Mouse (Mus musculus) gastrocnemius, adult 2 months (tissue): Measurements from ENCODE around the gene Ercc1. TPM values are rescaled to one million over a fixed set of nuclear protein-coding genes. Genes with fewer than 3 reads are reported as not detected.
A peak's percentile ranks its signal among the peaks of the same experiment; 100 is the strongest.

Experiments
- DNase-seq: peaks from one replicate; pipeline ENCODE4 v3.0.0; 2022
- H3K27ac ChIP-seq: fragments of 200-600 bp; 2 replicates; pipeline ENCODE4 v1.8.1; 2022; ENCODE audit warnings: mild to moderate bottlenecking
- H3K4me3 ChIP-seq: fragments of 200-600 bp; 2 replicates; pipeline ENCODE4 v1.8.1; 2022; ENCODE audit warnings: mild to moderate bottlenecking, moderate library complexity
- CTCF ChIP-seq: fragments of 200-600 bp; IDR thresholded peaks from 2 replicates; pipeline ENCODE4 v1.8.1; 2022; ENCODE audit warnings: antibody characterized with exemption, mild to moderate bottlenecking, moderate library complexity
- intact Hi-C: fragments of 180-260 bp; cut with DNase I; formaldehyde crosslinking; loops from one replicate; pipeline ENCODE4 v1.15.1; 2025
- microRNA-seq: library from miRNA; unstranded; fragments of <30 nt; microRNA quantifications from one replicate; pipeline ENCODE4 v1.2.0, GENCODE M21; 2021
- total RNA-seq, 2 experiments: library from RNA; stranded (reverse); gene quantifications; 2 replicates each; pipeline ENCODE4 v1.2.3; 2021

Ercc1 gene
- total RNA-seq, 2 experiments from 2014 or later = 28.1 to 30.4 TPM

- DNase-seq = peak; percentile 38
- intact Hi-C loops = loop anchor here (10.0 kb wide), 2 partner anchors 105 to 175 kb away; partner anchors contain the start of genes Bloc1s3, Gemin7, Trappc6a and Zfp296
- H3K27ac ChIP-seq = no peak overlapping the region
- H3K4me3 ChIP-seq = peak overlapping the region; percentile 49
- TF ChIP-seq CTCF = no peak
Measured at GRCm38 (mm10) chr7:19399496-19400280, 55.1 kb downstream of the Ercc1 start.

DNA sequence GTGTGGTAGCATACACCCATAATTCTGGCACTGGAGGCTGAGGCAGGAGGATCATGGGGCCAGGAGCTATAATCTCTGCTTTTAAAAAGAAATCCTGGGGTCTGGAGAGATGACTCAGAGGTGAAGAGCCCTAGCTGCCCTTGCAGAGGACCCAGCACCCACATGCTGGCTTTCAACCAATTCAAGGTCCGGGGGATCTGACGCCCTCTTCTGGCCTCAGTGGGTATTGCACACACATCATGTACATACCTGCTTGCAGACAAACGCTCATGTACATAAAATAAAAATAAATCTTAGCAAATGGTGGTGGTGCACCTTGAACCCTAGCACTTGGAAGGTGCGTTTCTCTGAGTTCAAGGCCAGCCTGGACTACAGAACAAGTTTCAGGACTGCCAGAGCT lies 56.4 kb downstream of the Ercc1 start:
- intact Hi-C loops = loop anchor here (10.0 kb wide), 2 partner anchors 104 to 174 kb away; partner anchors contain the start of genes Bloc1s3, Gemin7, Trappc6a and Zfp296
- no peak for DNase-seq
- no peak overlapping the region for H3K4me3 ChIP-seq

GRCm38 (mm10) chr7:19402535-19403112 lies 58.0 kb downstream of the Ercc1 start:
- intact Hi-C loops = loop anchor here (10.0 kb wide), 2 partner anchors 102 to 172 kb away; partner anchors contain the start of genes Bloc1s3, Gemin7, Trappc6a and Zfp296
- no peak overlapping the region for H3K4me3 ChIP-seq

More for the DNA sequence above, 56.4 kb downstream of the Ercc1 start:
- no peak overlapping the region for H3K27ac ChIP-seq
- TF ChIP-seq CTCF = peak; percentile 40

DNA sequence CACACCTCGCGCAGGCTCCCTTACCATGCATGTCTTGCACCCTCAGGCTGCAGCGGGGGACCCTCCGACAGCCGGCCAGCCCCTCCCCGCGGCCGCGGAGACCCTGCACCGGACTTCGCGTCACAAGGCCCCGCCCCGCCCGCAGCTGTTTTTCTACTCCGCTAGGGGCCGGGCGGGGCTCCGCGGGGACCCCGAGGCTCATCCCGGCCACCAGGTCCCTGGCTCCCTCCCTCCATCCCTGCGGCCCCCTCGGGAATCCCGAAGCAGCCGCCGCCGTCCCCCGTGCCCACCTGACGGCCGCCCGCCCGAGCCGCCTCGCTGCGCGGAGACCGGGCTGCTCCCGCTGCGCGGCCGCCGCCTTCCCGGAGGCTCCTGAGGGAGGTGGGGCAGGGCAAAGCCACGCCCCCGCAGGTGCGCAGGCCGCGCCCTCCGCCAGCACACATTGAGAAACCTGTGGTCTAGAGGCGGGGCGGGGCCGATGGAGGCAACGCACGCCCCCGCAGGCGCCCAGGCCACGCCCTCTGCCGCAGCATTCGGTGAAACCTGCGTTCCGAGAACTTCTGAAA lies 59.2 kb downstream of the Ercc1 start, which contains the start of gene Klc3:
Gene Klc3, minus strand, starts transcription at position 374 of the 566 bp plus-strand sequence.
- 0 out of 2 replicates have a peak within 1 kb of the TSS, but pooled peaks have one; percentile 3 for H3K27ac ChIP-seq
- TF ChIP-seq CTCF = no peak
- DNase-seq = peak; percentile 74
- intact Hi-C loops = loop anchor here (10.0 kb wide), 2 partner anchors 101 to 171 kb away; partner anchors contain the start of genes Bloc1s3, Gemin7, Trappc6a and Zfp296
- H3K4me3 ChIP-seq = peak within 1 kb of the TSS; percentile 79

More at GRCm38 (mm10) chr7:19402535-19403112, 58.0 kb downstream of the Ercc1 start:
- no peak for TF ChIP-seq CTCF
- no peak for DNase-seq
- H3K27ac ChIP-seq = no peak overlapping the region

GRCm38 (mm10) chr7:19404476-19404875 lies 59.9 kb downstream of the Ercc1 start, which contains the start of gene Ckm:
TSS of gene Ckm (plus strand) at chr7:19404776.
- intact Hi-C loops = loop anchor here (10.0 kb wide), 2 partner anchors 100 to 170 kb away; partner anchors contain the start of genes Bloc1s3, Gemin7, Trappc6a and Zfp296
- H3K4me3 ChIP-seq = peak within 1 kb of the TSS; percentile 79
- H3K27ac ChIP-seq = peak within 1 kb of the TSS; percentile 78

DNA sequence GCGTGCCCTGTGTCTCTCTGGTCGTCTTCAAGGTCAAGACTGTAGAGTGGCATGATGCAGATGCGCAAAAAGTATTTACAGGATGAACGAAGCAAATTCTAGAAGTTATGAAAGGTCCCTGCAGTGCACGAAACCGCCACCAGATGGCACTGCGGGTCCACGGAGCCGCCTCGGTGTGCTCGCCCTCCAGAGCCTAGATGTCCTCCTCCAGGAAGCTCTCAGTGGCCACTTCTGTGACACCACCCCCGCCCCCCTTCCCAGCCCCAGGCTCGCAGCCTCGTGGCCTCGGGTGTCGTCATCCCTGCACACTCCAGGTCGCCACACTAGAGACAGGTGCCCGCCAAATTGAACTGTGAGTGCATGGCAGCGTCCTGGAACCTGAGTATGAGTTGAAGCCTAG lies 60.8 kb downstream of the Ercc1 start:
- no peak; the same call in none of the 2 replicates for TF ChIP-seq CTCF
- intact Hi-C loops = loop anchor here (5.0 to 10.0 kb wide), 3 partner anchors 52 to 169 kb away; partner anchors contain the start of genes Bloc1s3, Gemin7, Mark4 and Trappc6a
- peak; percentile 87 for DNase-seq
- peak overlapping the region; percentile 46 for H3K4me3 ChIP-seq
- peak overlapping the region; percentile 78 for H3K27ac ChIP-seq

More at GRCm38 (mm10) chr7:19404476-19404875, 59.9 kb downstream of the Ercc1 start, which contains the start of gene Ckm:
- TF ChIP-seq CTCF = no peak
- DNase-seq = no peak

Small RNA genes within 50 kb of the gene (microRNA-seq; reads per million reads assigned to microRNA genes)
- gene Mir343 = not detected

Other genes starting within 250 kb of the Ercc1 start
- not detected for gene Gm4969, start 226.4 kb upstream of the Ercc1 start, total RNA-seq
- 1 to 10 TPM; 2.3 to 3.0 TPM for gene Fbxo46, start 224.9 kb upstream of the Ercc1 start, total RNA-seq
- gene Qpctl, start 195.5 kb upstream of the Ercc1 start, total RNA-seq = 1 to 10 TPM; 2.0 TPM
- gene Snrpd2, start 195.1 kb upstream of the Ercc1 start, total RNA-seq = 10 to 100 TPM; 49.7 to 58.0 TPM
- gene Gipr, start 178.7 kb upstream of the Ercc1 start, total RNA-seq = not detected
- gene Eml2, start 168.4 kb upstream of the Ercc1 start, total RNA-seq = 10 to 100 TPM in 1 of 2 experiments, 1 to 10 TPM in 1; 9.5 to 10.5 TPM
- gene Gpr4, start 132.2 kb upstream of the Ercc1 start, total RNA-seq = 1 to 10 TPM; 1.9 to 2.9 TPM
- gene Opa3, start 116.4 kb upstream of the Ercc1 start, total RNA-seq = 10 to 100 TPM; 41.9 to 52.4 TPM
- gene Vasp, start 73.0 kb upstream of the Ercc1 start, total RNA-seq = 10 to 100 TPM; 13.6 to 17.3 TPM
- gene Ppm1n, start 64.7 kb upstream of the Ercc1 start, total RNA-seq = under 1 TPM in 1 of 2 experiments, not detected in 1; 0.74 TPM
- 1,000 to 10,000 TPM in 1 of 2 experiments, 100 to 1,000 TPM in 1; 987 to 1,150 TPM for gene Rtn2, start 62.2 kb upstream of the Ercc1 start, total RNA-seq
- under 1 TPM; 0.22 to 0.59 TPM for gene Fosb, start 34.7 kb upstream of the Ercc1 start, total RNA-seq
- gene Cd3eap, start 14.7 kb downstream of the Ercc1 start, total RNA-seq = 10 to 100 TPM; 11.4 to 11.5 TPM
- gene Ppp1r13l, start 15.0 kb downstream of the Ercc1 start, total RNA-seq = 1 to 10 TPM; 2.1 to 4.9 TPM
- 10 to 100 TPM in 1 of 2 experiments, 1 to 10 TPM in 1; 8.5 to 10.7 TPM for gene Ercc2, start 37.2 kb downstream of the Ercc1 start, total RNA-seq
- gene Klc3, start 59.3 kb downstream of the Ercc1 start, total RNA-seq = under 1 TPM; 0.18 to 0.39 TPM
- gene Ckm, start 60.0 kb downstream of the Ercc1 start, total RNA-seq = over 10,000 TPM; 32,173 to 47,719 TPM
- gene Mark4, start 114.0 kb downstream of the Ercc1 start, total RNA-seq = 10 to 100 TPM; 17.1 to 17.9 TPM
- under 1 TPM; 0.41 to 0.73 TPM for gene Exoc3l2, start 118.6 kb downstream of the Ercc1 start, total RNA-seq
- gene Bloc1s3, start 163.6 kb downstream of the Ercc1 start, total RNA-seq = 1 to 10 TPM; 1.7 to 2.1 TPM
- gene Trappc6a, start 163.6 kb downstream of the Ercc1 start, total RNA-seq = 1 to 10 TPM; 6.2 to 9.9 TPM
- gene Nkpd1, start 173.1 kb downstream of the Ercc1 start, total RNA-seq = not detected
- 10 to 100 TPM; 48.4 to 49.1 TPM for gene Ppp1r37, start 218.3 kb downstream of the Ercc1 start, total RNA-seq
- gene Zfp296, start 232.5 kb downstream of the Ercc1 start, total RNA-seq = under 1 TPM; 0.45 to 0.51 TPM
- 10 to 100 TPM; 73.4 to 74.2 TPM for gene Gemin7, start 232.8 kb downstream of the Ercc1 start, total RNA-seq